Mouse (Mus musculus) midbrain, postnatal 0 days (tissue): ENCODE results near the gene Wdr76. TPM values are rescaled to one million over a fixed set of nuclear protein-coding genes. Genes with fewer than 3 reads are reported as not detected.
"Not testable (repeated sequence)": the region's sequence is repeated elsewhere in the genome, so short reads cannot be mapped to it uniquely, and the experiment has no call there.

Source experiments
- ATAC-seq: fragments of 200-750 bp; cut with Nextera tagmentation; 2 replicates; pipeline ENCODE4 v1.8.0; 2017; ENCODE audit warnings: moderate number of reproducible peaks, mild to moderate bottlenecking, moderate TSS enrichment, moderate library complexity; ENCODE audit not compliant: low FRiP score
- DNase-seq: peaks from one replicate; pipeline ENCODE4 v3.0.0-alpha.2; 2015; ENCODE audit warnings: low spot score
- H3K27ac ChIP-seq: fragments of 300-500 bp; sonication (generic); 2 replicates; pipeline ENCODE4 v1.5.1; 2014; ENCODE audit warnings: low read depth, mild to moderate bottlenecking, low read length, mixed read lengths
- H3K27me3 ChIP-seq: fragments of 300-500 bp; sonication (generic); 2 replicates; pipeline ENCODE4 v1.6.1; 2014; ENCODE audit warnings: low read length, control low read depth, mixed read lengths; ENCODE audit not compliant: insufficient read depth
- H3K36me3 ChIP-seq: fragments of 300-500 bp; sonication (generic); 2 replicates; pipeline ENCODE4 v1.6.1; 2014; ENCODE audit warnings: low read length, control low read depth, mixed read lengths; ENCODE audit not compliant: insufficient read depth
- H3K4me1 ChIP-seq: fragments of 300-500 bp; sonication (generic); 2 replicates; pipeline ENCODE4 v1.6.1; 2014; ENCODE audit warnings: mild to moderate bottlenecking, control low read depth, antibody characterized with exemption, low read length, mixed read lengths; ENCODE audit not compliant: insufficient read depth
- H3K4me2 ChIP-seq: fragments of 300-500 bp; sonication (generic); 2 replicates; pipeline ENCODE4 v1.6.1; 2014; ENCODE audit warnings: low read depth, mild to moderate bottlenecking, low read length, mixed read lengths; ENCODE audit not compliant: poor library complexity, severe bottlenecking
- H3K4me3 ChIP-seq: fragments of 300-500 bp; sonication (generic); 2 replicates; pipeline ENCODE4 v1.5.1; 2014; ENCODE audit warnings: low read depth, mild to moderate bottlenecking, low read length, moderate library complexity
- H3K9ac ChIP-seq: fragments of 300-500 bp; sonication (generic); replicated peaks from 2 replicates; pipeline ENCODE4 v1.6.1; 2014; ENCODE audit warnings: mild to moderate bottlenecking, low read length, moderate library complexity, mixed read lengths; ENCODE audit not compliant: poor library complexity, severe bottlenecking
- H3K9me3 ChIP-seq: fragments of 300-500 bp; sonication (generic); 2 replicates; pipeline ENCODE4 v1.6.1; 2016; ENCODE audit warnings: low read length, control low read depth
- CTCF ChIP-seq: IDR thresholded peaks from 2 replicates; pipeline ENCODE4 v1.5.1; 2016; ENCODE audit warnings: antibody characterized with exemption, mild to moderate bottlenecking
- WGBS: fragments of 180-500 bp; shearing (Covaris S2); extraction: QIAGEN DNeasy Blood & Tissue Kit; methylation state at CpG from one replicate; pipeline ENCODE4 v1.1.7; 2014; 5-methylcytosine and 5-hydroxymethylcytosine counted together
- polyA plus RNA-seq: library from polyadenylated mRNA; unstranded; fragments of >200 nt; fragmentation: Nextera tagmentation; extraction: Ambion mirVana; gene quantifications from 2 replicates; pipeline ENCODE4 v1.2.1, GENCODE M21; 2015
- total RNA-seq: library from RNA; depleted of rRNA; stranded (reverse); fragments of >200 nt; gene quantifications from 2 replicates; pipeline ENCODE4 v1.2.3, GENCODE M21; 2014

Gene Wdr76
- total and polyA plus RNA-seq, 2 experiments from 2014 or later = 2.1 to 4.8 TPM

GRCm38 (mm10) chr2:121518106-121518505, 11.6 kb downstream of the Wdr76 start:
- no peak for ATAC-seq
- Histone ChIP-seq H3K9me3 (no peaks in the 10 kb centered on the region), H3K4me1 (no peaks in the 10 kb centered on the region), H3K27me3 (no peaks in the 10 kb centered on the region), H3K4me2 (no peak overlapping the region), H3K9ac (no peak overlapping the region), H3K4me3 (no peak overlapping the region), H3K36me3 (no peaks in the 10 kb centered on the region), H3K27ac (no peak overlapping the region)
- TF ChIP-seq CTCF = no peak
- no peak for DNase-seq
- 93% methylated on average over 5 of the region's 5 CpGs for WGBS

- not testable (repeated sequence) for H3K4me3 ChIP-seq, H3K27ac ChIP-seq, H3K27me3 ChIP-seq, H3K4me1 ChIP-seq, ATAC-seq, DNase-seq, H3K4me2 ChIP-seq, H3K36me3 ChIP-seq, H3K9ac ChIP-seq, H3K9me3 ChIP-seq
- WGBS = 94% methylated on average over 4 of the region's 4 CpGs
These were observed 12.2 kb downstream of the Wdr76 start for GRCm38 (mm10) chr2:121518711-121519110.

- no peak for TF ChIP-seq CTCF
- no peaks in the 10 kb centered on the region for H3K4me1 ChIP-seq
- no peak overlapping the region for H3K4me3 ChIP-seq
- no peaks in the 10 kb centered on the region for H3K36me3 ChIP-seq
- H3K9me3 ChIP-seq = no peaks in the 10 kb centered on the region
- no peak overlapping the region for H3K4me2 ChIP-seq
- no peak overlapping the region for H3K27ac ChIP-seq
- ATAC-seq (no peak), DNase-seq (no peak)
- no peak overlapping the region for H3K9ac ChIP-seq
- H3K27me3 ChIP-seq = no peaks in the 10 kb centered on the region
- 97% methylated on average over 2 of the region's 2 CpGs for WGBS
These were observed 15.5 kb downstream of the Wdr76 start for GRCm38 (mm10) chr2:121522006-121522405.

GRCm38 (mm10) chr2:121522830-121523229, 16.3 kb downstream of the Wdr76 start:
- not testable (repeated sequence) for H3K27ac ChIP-seq, H3K4me3 ChIP-seq, H3K9me3 ChIP-seq, H3K4me2 ChIP-seq, DNase-seq, H3K36me3 ChIP-seq, H3K4me1 ChIP-seq, ATAC-seq, H3K27me3 ChIP-seq, H3K9ac ChIP-seq
- WGBS = 100% methylated on average over 3 of the region's 3 CpGs

- TF ChIP-seq CTCF = no peak
- Histone ChIP-seq H3K4me3 (no peak overlapping the region), H3K36me3 (no peaks in the 10 kb centered on the region), H3K27ac (no peak overlapping the region), H3K9me3 (no peaks in the 10 kb centered on the region), H3K27me3 (no peaks in the 10 kb centered on the region), H3K4me2 (no peak overlapping the region), H3K4me1 (no peaks in the 10 kb centered on the region), H3K9ac (no peak overlapping the region)
- WGBS = 95% methylated on average over 2 of the region's 2 CpGs
- DNase-seq = no peak
- ATAC-seq = no peak
These were observed 18.5 kb downstream of the Wdr76 start for GRCm38 (mm10) chr2:121525056-121525455.

- Histone ChIP-seq H3K4me1 (no peaks in the 10 kb centered on the region), H3K27me3 (no peaks in the 10 kb centered on the region), H3K4me3 (no peak overlapping the region), H3K9ac (no peak overlapping the region), H3K36me3 (peaks cover 31% of the 10 kb centered on the region), H3K27ac (no peak overlapping the region), H3K4me2 (no peak overlapping the region), H3K9me3 (no peaks in the 10 kb centered on the region)
- WGBS = 91% methylated on average over 3 of the region's 3 CpGs
- no peak for ATAC-seq
- no peak for DNase-seq
- peak; percentile 22; the same call in 1 of the 2 replicates for TF ChIP-seq CTCF
These were observed 38.3 kb downstream of the Wdr76 start for GRCm38 (mm10) chr2:121544829-121545228.
